Mouse (Mus musculus) cerebellum, adult 11 months (tissue): Measurements from ENCODE around the gene Olfr1166.
"Not testable (repeated sequence)": the region's sequence is repeated elsewhere in the genome, so short reads cannot be mapped to it uniquely, and the experiment has no call there.

Experiments
- DNase-seq: peaks from one replicate; pipeline ENCODE4 v3.0.0; 2022

Olfr1166 gene

DNA sequence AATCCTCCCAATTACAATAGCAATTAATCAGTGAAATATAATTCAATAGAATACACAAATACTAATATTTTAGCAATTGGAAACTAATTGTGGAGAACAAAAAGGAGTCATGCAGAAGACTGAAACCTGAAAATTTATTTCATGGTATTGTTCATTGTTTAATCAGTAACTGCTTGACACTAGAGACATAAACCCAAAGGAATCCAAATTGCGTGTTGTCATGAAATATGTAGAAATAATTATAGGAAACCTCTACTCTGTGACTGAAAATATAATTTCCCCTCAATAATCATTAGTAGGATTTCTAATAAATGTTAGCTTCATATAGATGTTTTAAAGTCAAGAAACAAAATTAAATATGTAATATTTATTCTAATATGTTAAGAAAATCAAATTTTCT is at the start of gene Olfr1166:
Gene Olfr1166 (minus strand): TSS at position 101 of the 400 bp plus-strand sequence.
- DNase-seq = no peak

DNA sequence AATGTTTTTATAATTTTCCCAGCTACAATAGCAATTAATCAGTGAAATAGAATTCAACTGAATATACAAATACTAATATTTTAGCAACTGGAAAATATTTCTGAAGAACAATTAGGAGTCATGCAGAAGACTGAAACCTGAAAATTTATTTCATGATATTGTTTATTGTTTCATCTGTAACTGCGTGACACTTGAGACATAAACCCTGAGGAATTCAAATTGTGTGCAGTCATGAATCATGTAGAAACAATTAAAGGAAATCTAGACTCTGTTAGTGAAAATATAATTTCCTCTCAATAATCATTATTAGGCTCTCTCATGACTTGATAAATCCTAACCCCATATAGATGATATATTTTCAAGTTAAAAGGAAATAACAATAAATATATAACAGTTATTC is 27.0 kb upstream of the Olfr1166 start, which contains the start of gene Olfr1167:
Gene Olfr1167 (minus strand): TSS at position 101 of the 400 bp plus-strand sequence.
- not testable (repeated sequence) for DNase-seq

DNA sequence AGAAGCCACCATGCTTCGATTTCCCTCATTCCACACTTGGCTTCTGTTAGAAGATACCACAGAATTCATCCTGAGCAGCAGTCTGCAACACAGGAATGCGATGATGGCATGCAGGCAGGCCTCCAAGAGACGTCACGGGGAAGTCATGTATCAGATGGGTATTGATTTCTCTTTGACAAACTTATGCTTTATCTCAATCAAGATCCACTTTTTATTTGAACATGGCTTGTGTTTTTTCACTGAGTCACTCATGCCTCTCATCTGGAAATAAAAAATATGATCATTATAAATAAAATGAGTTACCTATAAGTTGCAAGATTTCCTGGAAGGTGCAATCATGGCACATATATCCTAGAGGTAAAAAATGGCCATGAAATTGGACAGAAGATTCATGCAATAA is 34.2 kb downstream of the Olfr1166 start, which contains the start of gene Olfr1164:
Gene Olfr1164 (minus strand): TSS at position 101 of the 400 bp plus-strand sequence.
- DNase-seq = no peak
